Mouse (Mus musculus) heart, postnatal 0 days (tissue): Measurements from ENCODE around the gene Prdm2. TPM values are rescaled to one million over a fixed set of nuclear protein-coding genes. Genes with fewer than 3 reads are reported as not detected.
A peak's percentile ranks its signal among the peaks of the same experiment; 100 is the strongest.

Experiments
- ATAC-seq: fragments of 200-750 bp; cut with Nextera tagmentation; 2 replicates; pipeline ENCODE4 v1.8.0; 2017; ENCODE audit warnings: low read depth, moderate number of reproducible peaks, moderate library complexity; ENCODE audit not compliant: insufficient read depth
- DNase-seq: peaks from one replicate; pipeline ENCODE4 v3.0.0-alpha.2; 2016; ENCODE audit warnings: low spot score
- H3K27ac ChIP-seq: fragments of 300-500 bp; sonication (generic); 2 replicates; pipeline ENCODE4 v1.5.1; 2014; ENCODE audit warnings: low read depth, mild to moderate bottlenecking
- H3K27me3 ChIP-seq: fragments of 300-500 bp; sonication (generic); 2 replicates; pipeline ENCODE4 v1.6.1; 2014; ENCODE audit warnings: low read length, mixed read lengths; ENCODE audit not compliant: control insufficient read depth, insufficient read depth
- H3K36me3 ChIP-seq: fragments of 300-500 bp; sonication (generic); replicated peaks from 2 replicates; pipeline ENCODE4 v1.6.1; 2014; ENCODE audit warnings: low read length, mixed read lengths; ENCODE audit not compliant: control insufficient read depth, insufficient read depth
- H3K4me1 ChIP-seq: fragments of 300-500 bp; sonication (generic); 2 replicates; pipeline ENCODE4 v1.6.1; 2014; ENCODE audit warnings: antibody characterized with exemption; ENCODE audit not compliant: control insufficient read depth, insufficient read depth
- H3K4me2 ChIP-seq: fragments of 300-500 bp; sonication (generic); 2 replicates; pipeline ENCODE4 v1.6.1; 2014; ENCODE audit warnings: low read depth, mild to moderate bottlenecking, low read length, moderate library complexity
- H3K4me3 ChIP-seq: fragments of 300-500 bp; sonication (generic); 2 replicates; pipeline ENCODE4 v1.5.1; 2014; ENCODE audit warnings: low read depth, low read length
- H3K9ac ChIP-seq: fragments of 300-500 bp; sonication (generic); replicated peaks from 2 replicates; pipeline ENCODE4 v1.6.1; 2014; ENCODE audit warnings: low read depth, low read length, mixed read lengths
- H3K9me3 ChIP-seq: fragments of 300-500 bp; sonication (generic); replicated peaks from 2 replicates; pipeline ENCODE4 v1.6.1; 2016; ENCODE audit warnings: low read length; ENCODE audit not compliant: control insufficient read depth
- CTCF ChIP-seq: IDR thresholded peaks from 2 replicates; pipeline ENCODE4 v1.5.1; 2016; ENCODE audit warnings: antibody characterized with exemption, control low read depth, low read depth
- EP300 ChIP-seq: IDR thresholded peaks from 2 replicates; pipeline ENCODE4 v1.6.1; 2016; ENCODE audit warnings: antibody characterized with exemption, low read depth
- WGBS: fragments of 180-500 bp; shearing (Covaris S2); extraction: QIAGEN DNeasy Blood & Tissue Kit; methylation state at CpG from one replicate; pipeline ENCODE4 v1.1.7; 2014; 5-methylcytosine and 5-hydroxymethylcytosine counted together
- polyA plus RNA-seq: library from polyadenylated mRNA; unstranded; fragments of >200 nt; fragmentation: Nextera tagmentation; extraction: Ambion mirVana; gene quantifications from 2 replicates; pipeline ENCODE4 v1.2.1, GENCODE M21; 2015
- total RNA-seq: library from RNA; depleted of rRNA; stranded (reverse); fragments of >200 nt; gene quantifications from 2 replicates; pipeline ENCODE4 v1.2.3, GENCODE M21; 2014; ENCODE audit warnings: low replicate concordance

The Prdm2 gene
- total and polyA plus RNA-seq, 2 experiments from 2014 or later: 5.5 to 5.8 TPM

- DNase-seq: peak; percentile 99
- H3K4me2 ChIP-seq: peak overlapping the region; percentile 68
- H3K27ac ChIP-seq: peak overlapping the region; percentile 100
- peak overlapping the region; percentile 83 for H3K9ac ChIP-seq
- no peaks in the 10 kb centered on the region for H3K36me3 ChIP-seq
- H3K4me1 ChIP-seq: peaks cover 31% of the 10 kb centered on the region
- no peaks in the 10 kb centered on the region for H3K9me3 ChIP-seq
- H3K27me3 ChIP-seq: no peaks in the 10 kb centered on the region
- TF ChIP-seq EP300: no peak
- TF ChIP-seq CTCF: no peak
- ATAC-seq: peak; percentile 98
- H3K4me3 ChIP-seq: peak overlapping the region; percentile 88
- WGBS: under 1% methylated on average over 89 of the region's 102 CpGs
These were observed 50.9 kb downstream of the Prdm2 start for GRCm38 (mm10) chr4:143161619-143162479.

GRCm38 (mm10) chr4:143160826-143161225, 52.0 kb downstream of the Prdm2 start:
- ATAC-seq (no peak), DNase-seq (no peak)
- Histone ChIP-seq H3K4me1 (peaks cover 31% of the 10 kb centered on the region), H3K9ac (peak overlapping the region; percentile 83), H3K4me3 (peak overlapping the region; percentile 88), H3K9me3 (no peaks in the 10 kb centered on the region), H3K27me3 (no peaks in the 10 kb centered on the region), H3K36me3 (no peaks in the 10 kb centered on the region), H3K4me2 (peak overlapping the region; percentile 68), H3K27ac (peak overlapping the region; percentile 100; the same call in 1 of the 2 replicates)
- 40% methylated on average over 3 of the region's 3 CpGs for WGBS
- TF ChIP-seq CTCF (no peak), EP300 (no peak)

GRCm38 (mm10) chr4:143159336-143159735, 53.5 kb downstream of the Prdm2 start:
- DNase-seq (no peak), ATAC-seq (no peak)
- Histone ChIP-seq H3K27ac (no peak overlapping the region), H3K4me3 (no peak overlapping the region), H3K27me3 (no peaks in the 10 kb centered on the region), H3K9ac (no peak overlapping the region), H3K4me1 (peaks cover 38% of the 10 kb centered on the region), H3K9me3 (no peaks in the 10 kb centered on the region), H3K36me3 (0 out of 2 replicates have a peak, but pooled peaks cover 4% of the 10 kb centered on the region), H3K4me2 (0 out of 2 replicates have a peak overlapping the region, but pooled peaks have one; percentile 1)
- 63% methylated on average over 2 of the region's 2 CpGs for WGBS
- TF ChIP-seq EP300 (no peak), CTCF (no peak)

- no peak overlapping the region for H3K27ac ChIP-seq
- no peaks in the 10 kb centered on the region for H3K9me3 ChIP-seq
- no peak for DNase-seq
- H3K36me3 ChIP-seq: 0 out of 2 replicates have a peak, but pooled peaks cover 4% of the 10 kb centered on the region
- H3K4me1 ChIP-seq: peaks cover 39% of the 10 kb centered on the region
- H3K4me3 ChIP-seq: no peak overlapping the region
- H3K9ac ChIP-seq: no peak overlapping the region
- ATAC-seq: no peak
- TF ChIP-seq EP300 (no peak), CTCF (no peak)
- no peaks in the 10 kb centered on the region for H3K27me3 ChIP-seq
- no peak overlapping the region for H3K4me2 ChIP-seq
- 76% methylated on average over 4 of the region's 4 CpGs for WGBS
These were observed 56.9 kb downstream of the Prdm2 start for GRCm38 (mm10) chr4:143155871-143156270.

GRCm38 (mm10) chr4:143155036-143155435, 57.8 kb downstream of the Prdm2 start:
- H3K9ac ChIP-seq: no peak overlapping the region
- ATAC-seq (no peak), DNase-seq (no peak)
- 0 out of 2 replicates have a peak, but pooled peaks cover 4% of the 10 kb centered on the region for H3K36me3 ChIP-seq
- TF ChIP-seq CTCF (no peak), EP300 (no peak)
- no peak overlapping the region for H3K4me3 ChIP-seq
- H3K27ac ChIP-seq: no peak overlapping the region
- peaks cover 32% of the 10 kb centered on the region for H3K4me1 ChIP-seq
- WGBS: 72% methylated on average over 4 of the region's 4 CpGs
- H3K9me3 ChIP-seq: no peaks in the 10 kb centered on the region
- no peak overlapping the region for H3K4me2 ChIP-seq
- H3K27me3 ChIP-seq: no peaks in the 10 kb centered on the region
